Mouse (Mus musculus): ENCODE measurements around the gene Aaed1.

Gene Aaed1

DNA sequence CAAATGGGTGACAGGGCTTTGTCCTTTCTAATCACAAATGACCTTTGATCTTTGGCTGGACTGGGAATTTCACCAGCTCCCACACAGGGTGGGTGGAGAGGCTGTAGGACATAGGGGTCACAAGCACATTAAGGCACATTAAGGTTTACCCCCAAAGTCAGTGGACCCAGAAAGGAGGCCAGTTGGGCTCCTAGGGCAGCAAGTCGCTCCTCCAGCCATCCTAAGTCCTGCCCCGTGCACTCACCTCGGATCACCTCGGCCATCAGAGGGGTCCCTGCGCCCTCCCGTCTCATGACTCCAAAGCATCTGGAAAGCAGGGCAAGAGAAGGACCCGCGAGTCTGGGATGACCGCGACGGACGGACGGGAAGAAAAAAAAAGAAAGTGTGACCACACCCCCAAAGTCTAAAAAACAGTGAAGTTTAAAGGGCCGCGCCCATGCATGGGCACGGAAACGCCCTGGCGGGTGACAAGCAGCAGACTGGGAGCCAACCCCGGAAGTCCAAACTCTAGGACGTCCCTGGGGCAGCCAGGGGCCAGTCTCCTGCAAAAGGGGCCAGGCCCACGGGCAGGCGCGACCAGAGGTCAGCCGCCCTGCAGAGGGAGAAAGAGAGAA is 64.2 kb downstream of the Aaed1 start:
- no peak for DNase-seq

DNA sequence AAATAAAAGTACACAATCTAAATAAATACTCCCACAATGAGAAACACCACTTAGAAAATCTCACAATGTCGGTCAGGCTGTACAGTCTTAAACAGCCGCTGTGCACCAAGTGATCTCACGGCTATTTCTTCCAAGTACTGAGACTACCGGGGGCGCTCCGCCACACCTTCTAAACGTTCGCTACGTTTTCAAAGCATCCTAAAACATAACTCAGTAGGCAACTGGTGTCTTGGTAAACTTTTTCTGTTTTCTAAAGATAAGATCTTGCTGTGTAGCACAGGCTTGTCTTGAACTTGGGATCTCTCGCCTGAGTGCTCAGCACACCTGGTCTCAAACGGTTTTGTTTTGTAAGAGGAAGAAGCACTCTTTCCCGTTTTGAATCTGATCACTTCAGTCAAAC is 66.4 kb downstream of the Aaed1 start:
- no peak for DNase-seq

DNA sequence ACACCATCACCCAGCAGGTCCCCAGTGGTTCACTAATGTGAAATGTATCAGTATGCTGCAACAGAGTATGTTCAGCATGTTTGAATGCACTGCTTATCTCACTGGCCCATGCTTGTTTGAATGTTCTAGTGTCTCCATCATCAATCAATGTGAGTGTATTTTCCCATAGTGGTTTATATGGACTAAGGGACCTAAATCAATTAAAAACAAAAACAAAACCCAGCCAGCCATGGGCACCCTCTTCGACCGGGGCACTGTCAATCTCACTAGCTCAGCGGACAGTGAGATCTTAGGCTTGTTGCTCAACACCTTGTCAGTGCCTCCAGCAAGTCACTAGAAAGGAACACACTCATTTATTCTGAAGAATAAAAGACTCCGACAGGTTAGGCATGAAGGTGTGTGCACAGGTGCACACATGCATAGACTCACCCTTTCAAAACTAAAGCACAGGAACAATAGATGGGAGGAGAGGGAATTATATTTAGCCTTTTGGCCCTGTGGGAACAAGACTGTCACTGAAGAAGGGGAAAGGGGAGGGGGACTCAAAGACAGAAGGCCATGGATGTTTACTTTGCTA is 67.7 kb downstream of the Aaed1 start:
- DNase-seq, result no peak

DNA sequence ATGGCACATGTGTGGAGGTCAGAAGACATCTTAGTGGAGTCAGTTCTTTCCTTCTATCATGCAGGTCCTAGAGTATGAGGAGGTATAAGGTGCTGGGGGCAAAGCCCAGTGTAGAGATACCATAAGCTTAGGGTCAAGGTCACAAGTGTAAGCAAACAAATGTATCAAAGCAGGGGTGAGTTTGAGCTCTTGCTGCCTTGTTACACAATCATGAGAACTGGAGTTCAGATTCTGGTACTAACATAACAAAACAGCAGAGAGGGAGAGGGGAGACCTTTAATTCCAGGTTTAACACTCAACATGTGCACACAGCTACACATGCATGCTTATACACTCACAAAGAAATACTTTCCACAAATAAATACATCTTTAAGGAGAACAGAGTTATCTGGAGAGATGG is 69.8 kb downstream of the Aaed1 start:
- DNase-seq, result no peak

DNA sequence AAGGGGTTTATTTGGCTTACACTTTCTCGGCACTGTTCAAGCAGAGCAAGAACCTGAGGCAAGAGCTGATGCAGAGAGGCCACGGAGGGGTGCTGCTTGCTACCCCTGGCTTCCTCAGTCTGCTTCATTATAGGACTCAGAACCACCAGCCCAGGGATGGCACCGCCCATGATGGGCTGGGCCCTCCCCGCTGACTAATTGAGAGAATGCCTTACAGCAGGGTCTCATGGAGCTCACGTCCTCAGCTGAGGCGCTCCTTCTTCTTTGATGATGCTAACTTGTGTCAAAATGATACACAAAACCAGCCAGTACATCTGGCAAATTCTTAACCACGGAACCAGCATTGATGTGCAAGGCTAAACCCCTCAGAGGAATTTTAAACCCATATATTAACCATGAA is 71.9 kb downstream of the Aaed1 start:
- DNase-seq, result no peak

DNA sequence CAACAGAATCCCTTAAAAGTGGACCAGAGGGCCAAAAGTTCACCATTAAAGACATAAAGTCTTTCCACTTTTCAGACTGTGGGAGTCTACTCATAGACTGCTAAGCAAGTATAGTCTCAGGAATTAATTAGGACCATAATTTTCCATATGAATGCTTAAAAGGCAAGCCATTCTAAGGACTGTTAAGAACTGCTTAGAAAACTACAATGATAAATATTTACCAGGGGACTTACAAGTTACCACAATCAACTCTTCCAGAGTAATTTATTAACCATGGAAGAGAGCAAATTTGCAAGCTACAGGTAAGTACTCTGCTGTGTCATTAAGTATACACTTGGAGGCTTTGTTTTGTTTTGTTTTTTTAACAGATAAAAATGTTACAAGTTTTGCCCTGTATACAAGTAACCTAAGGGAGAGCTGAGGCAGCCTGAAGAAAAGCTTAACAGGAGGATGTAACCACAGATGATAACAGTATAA is 74.8 kb downstream of the Aaed1 start:
- DNase-seq, result no peak

DNA sequence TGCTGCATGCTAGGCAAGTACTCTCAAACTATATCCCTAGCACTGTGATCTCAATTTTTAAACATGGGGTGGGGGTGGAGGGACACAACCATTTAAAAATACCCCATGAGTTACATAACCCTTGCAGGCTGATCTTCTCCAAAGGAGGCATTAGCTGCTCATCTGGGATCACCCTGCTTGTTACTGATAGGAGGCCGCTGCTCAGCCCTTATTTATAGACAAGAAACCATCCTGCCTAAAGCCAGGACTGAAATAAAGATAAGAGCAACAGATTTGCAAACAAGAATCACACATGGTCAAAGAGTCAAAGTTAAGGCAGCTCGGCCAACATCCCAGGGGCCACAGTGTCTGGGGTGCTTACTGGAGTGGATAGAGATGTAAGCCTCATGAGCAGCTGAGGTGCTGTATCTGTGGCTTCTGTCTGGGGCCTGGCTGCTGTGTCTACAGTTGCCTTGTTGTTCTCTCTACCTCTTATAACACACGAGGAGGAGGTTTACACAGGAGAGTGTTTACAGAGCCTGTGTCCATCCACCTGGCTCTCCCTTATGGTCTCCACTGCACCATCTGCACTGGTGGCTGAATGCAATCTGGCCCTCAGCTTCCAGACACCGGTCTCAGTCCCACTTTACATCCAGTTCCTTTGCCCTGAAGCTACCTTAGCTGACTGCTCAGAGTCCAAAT is 75.4 kb downstream of the Aaed1 start:
- DNase-seq, result peak; percentile 14 to 18

DNA sequence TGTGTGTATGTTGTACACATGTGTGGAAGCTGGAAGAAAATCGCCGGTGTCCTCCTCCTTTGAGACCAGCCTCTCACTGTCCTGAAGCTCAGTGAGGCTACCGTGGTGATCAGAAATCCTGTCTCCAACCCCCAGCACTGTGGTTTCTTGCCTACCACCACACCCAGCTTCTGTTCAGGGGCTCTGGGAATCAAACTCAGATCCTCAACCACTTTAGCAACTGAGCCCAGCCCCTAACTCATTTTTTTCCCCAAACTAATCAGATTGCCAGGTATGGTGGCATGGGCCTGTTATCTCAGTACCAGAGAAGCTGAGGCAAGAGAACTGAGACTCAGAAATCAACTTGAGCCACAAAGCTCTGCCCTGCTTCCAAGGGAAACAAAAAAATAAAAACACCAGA is 76.7 kb downstream of the Aaed1 start:
- no peak for DNase-seq

DNA sequence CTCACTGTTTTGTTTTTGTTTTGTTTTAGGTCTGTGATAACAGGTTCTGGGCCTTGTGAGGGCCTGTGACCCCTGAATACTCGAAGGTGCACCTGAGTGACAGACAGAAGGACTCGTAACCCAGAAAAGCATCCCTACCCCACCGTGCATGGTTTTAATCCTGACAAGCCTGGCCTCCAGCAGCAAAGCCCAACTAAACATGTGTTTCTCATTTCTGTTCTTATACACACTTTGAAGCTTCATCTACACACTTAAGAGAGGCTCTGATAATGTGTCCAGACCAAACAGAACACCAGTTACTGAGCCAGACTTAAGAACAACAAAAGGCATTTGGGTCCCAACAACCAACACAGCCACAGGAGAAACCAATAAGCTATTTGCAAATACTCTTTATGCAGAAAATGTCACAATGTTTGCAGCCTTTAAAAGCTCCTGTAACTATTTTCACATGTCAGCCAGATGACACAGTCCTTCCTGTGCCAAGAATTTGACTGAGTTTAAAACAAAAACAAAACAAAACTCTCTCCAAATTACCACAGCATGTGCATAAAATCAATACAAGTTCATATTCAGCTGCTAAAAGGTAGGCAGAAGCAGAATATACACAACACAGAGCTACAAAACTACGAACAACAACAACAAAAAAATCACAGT is 77.3 kb downstream of the Aaed1 start:
- DNase-seq, result no peak

DNA sequence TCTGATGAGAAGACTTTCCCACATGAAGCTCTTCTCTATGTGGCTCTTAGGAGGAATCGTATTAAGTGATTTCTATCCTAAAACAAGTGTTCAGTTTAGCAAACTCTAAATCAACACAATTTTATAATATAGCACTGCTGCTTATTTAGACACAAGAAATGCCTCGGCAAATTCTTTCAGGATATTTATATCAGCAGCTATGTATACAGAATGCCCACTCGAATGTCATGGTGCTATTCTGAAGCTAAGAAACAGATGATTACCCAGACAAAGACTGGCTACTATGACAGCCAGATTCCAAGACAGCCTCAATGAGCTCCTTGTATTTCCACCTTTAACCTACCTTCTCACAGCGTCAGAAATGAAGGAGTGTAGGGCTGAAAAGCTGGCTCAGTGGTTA is 79.4 kb downstream of the Aaed1 start:
- DNase-seq, result no peak

DNA sequence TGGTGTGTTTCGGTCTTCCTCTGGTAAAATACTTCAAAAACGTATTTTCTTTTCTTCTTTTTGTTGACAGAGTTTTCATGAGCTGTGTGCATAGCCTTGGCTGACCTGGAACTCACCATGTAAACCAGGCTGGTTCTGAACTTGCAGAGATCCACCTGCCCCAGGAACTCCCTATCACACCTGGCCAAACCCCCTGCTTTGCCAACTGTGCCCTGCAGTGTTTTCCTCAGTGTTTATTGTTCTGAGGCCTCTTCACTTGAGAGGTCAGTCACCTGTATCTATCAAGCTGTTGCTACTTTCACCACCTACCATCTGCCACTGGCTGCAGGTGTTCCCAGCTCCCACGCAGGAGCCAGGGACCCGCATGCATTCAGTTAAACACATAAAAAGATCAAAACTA is 85.8 kb downstream of the Aaed1 start:
- no peak for DNase-seq

DNA sequence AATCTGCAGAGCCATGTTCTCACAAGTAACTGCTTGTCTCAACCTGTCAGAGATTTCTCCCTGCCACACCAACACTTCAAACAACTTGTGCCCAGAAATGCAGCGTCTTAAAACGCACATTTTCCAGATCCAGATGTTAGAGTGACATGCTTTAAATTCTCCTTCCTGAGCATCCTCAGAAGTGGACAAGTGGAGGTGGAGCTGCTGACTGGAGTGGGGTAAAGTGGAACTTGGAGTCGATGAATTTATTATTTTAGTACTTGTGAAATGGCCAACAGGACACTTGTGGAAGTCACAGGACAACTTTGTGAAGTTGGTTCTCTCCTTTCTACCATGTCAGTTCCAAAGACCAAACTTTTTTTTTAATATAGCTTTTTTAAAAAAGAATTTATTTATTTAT is 86.8 kb downstream of the Aaed1 start:
- DNase-seq, result no peak

All from cerebellum, postnatal 10 days (tissue).